Mouse (Mus musculus): ENCODE measurements at regions not wholly inside any gene's neighbourhood (a gene's known extent, or its start where the extent isn't known, plus 50 kb on each side); places are given as distances from the start of the nearest gene placed in this dataset.

- Histone ChIP-seq H3K4me3 (ENCODE audit: low read depth, low read length) (no peak overlapping the region), H3K9me3 (ENCODE audit: control insufficient read depth, low read length) (no peaks in the 10 kb centered on the region), H3K36me3 (ENCODE audit: control insufficient read depth, insufficient read depth, low read length) (no peaks in the 10 kb centered on the region), H3K4me2 (ENCODE audit: low read depth, low read length, severe bottlenecking) (no peak overlapping the region), H3K27me3 (ENCODE audit: control insufficient read depth, insufficient read depth, low read length) (no peaks in the 10 kb centered on the region), H3K9ac (ENCODE audit: low read length) (no peak overlapping the region), H3K4me1 (replicated peaks; ENCODE audit: control insufficient read depth, insufficient read depth, low read length) (no peaks in the 10 kb centered on the region; the same call in 1 of the 2 replicates), H3K27ac (ENCODE audit: low read depth, low read length) (no peak overlapping the region)
- ATAC-seq (replicated peaks; ENCODE audit: low FRiP score): no peak
- DNase-seq (ENCODE audit: low spot score): no peak
- WGBS: 83% methylated on average over 6 of the region's 6 CpGs
Measured at GRCm38 (mm10) chr12:25378036-25378645, 281.2 kb upstream of the Id2 start.

DNA sequence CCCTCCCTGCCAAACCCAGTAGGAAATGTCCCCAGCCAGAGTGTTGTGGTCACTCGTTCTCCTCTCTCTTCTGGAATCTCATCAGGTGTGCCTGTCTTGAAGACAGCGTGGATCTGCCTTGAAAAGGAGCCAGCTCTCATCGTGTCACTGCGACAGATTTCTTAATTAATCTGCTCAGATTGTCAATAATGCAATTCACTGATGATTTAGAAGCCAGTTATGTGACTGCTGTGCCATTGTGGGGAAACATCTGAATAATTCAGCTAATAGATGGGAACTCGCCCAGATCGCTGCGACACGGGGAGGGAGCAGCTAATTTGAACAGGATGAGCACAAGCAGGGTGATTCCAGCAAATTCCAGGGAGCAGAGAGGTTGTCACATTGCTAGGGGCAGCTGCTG, 279.5 kb upstream of the Id2 start:
- ATAC-seq (replicated peaks; ENCODE audit: low FRiP score) (no peak), DNase-seq (ENCODE audit: low spot score) (no peak)
- Histone ChIP-seq H3K9ac (ENCODE audit: low read length) (no peak overlapping the region), H3K9me3 (ENCODE audit: control insufficient read depth, low read length) (no peaks in the 10 kb centered on the region), H3K4me1 (replicated peaks; ENCODE audit: control insufficient read depth, insufficient read depth, low read length) (no peaks in the 10 kb centered on the region; the same call in 1 of the 2 replicates), H3K27ac (ENCODE audit: low read depth, low read length) (no peak overlapping the region), H3K27me3 (ENCODE audit: control insufficient read depth, insufficient read depth, low read length) (no peaks in the 10 kb centered on the region), H3K4me2 (ENCODE audit: low read depth, low read length, severe bottlenecking) (no peak overlapping the region), H3K36me3 (ENCODE audit: control insufficient read depth, insufficient read depth, low read length) (no peaks in the 10 kb centered on the region), H3K4me3 (ENCODE audit: low read depth, low read length) (no peak overlapping the region)
- WGBS: 52% methylated on average over 8 of the region's 8 CpGs

DNA sequence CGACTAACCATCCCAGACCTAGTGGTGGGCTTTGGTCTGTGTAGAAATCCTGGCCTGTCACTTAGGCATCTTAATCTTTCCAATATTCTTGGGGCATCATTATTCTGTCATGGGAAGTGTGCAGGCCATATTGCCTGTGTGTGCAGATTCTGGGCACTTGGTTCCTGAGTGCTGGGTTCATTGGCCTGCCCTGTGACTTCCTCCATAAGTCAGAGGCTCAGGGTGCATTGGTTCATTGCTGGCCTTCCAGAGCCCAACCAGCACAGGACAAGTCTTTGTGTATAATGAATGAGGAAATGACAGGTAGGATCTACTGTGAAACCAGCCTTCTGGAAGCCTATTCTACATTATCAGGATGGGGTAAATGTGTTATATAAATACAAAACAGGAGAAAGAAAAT, 270.6 kb upstream of the Id2 start:
- 88% methylated on average over 1 of the region's 1 CpGs for WGBS
- H3K4me2 ChIP-seq (ENCODE audit: low read depth, low read length, severe bottlenecking): no peak overlapping the region

DNA sequence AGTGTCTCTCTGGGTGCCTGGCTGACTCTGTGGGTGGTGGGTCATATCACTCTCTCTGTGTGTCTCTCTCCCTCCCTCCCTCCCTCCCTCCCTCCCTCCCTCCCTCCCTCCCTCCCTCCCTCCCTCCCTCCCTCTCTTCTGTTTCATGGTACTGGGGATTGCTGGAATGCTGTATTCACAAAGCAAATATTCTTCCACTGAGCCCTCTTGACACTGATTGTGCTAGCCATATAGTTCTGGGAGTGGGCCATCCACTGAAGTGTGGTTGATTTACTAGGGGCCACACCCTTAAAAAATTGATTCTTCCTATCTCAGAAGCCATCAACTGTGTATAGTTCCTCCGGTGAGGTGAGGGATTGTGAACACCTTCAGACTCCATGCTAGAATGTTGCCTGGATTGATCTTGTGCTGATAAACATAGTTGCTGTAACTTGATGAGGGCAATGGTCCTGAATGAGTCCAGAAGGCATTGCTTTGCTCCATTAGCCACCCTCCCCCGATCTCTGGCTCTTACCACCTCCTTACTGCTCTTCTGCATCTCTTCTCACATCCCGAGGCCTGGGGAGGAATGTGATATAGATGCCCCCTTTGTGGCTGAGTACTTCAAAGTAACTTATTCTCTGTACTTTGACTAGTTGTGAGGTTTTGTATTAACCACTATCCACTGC, 268.8 kb upstream of the Id2 start:
- 69% methylated on average over 3 of the region's 3 CpGs for WGBS
- no peak for ATAC-seq (replicated peaks; ENCODE audit: low FRiP score)
- H3K27me3 ChIP-seq (ENCODE audit: control insufficient read depth, insufficient read depth, low read length): no peaks in the 10 kb centered on the region

More for the DNA sequence above, 270.6 kb upstream of the Id2 start:
- no peaks in the 10 kb centered on the region for H3K27me3 ChIP-seq (ENCODE audit: control insufficient read depth, insufficient read depth, low read length)
- no peak overlapping the region for H3K4me3 ChIP-seq (ENCODE audit: low read depth, low read length)
- no peaks in the 10 kb centered on the region for H3K9me3 ChIP-seq (ENCODE audit: control insufficient read depth, low read length)
- ATAC-seq (replicated peaks; ENCODE audit: low FRiP score) (no peak), DNase-seq (ENCODE audit: low spot score) (no peak)
- no peak overlapping the region for H3K9ac ChIP-seq (ENCODE audit: low read length)
- H3K4me1 ChIP-seq (replicated peaks; ENCODE audit: control insufficient read depth, insufficient read depth, low read length): no peaks in the 10 kb centered on the region
- no peak overlapping the region for H3K27ac ChIP-seq (ENCODE audit: low read depth, low read length)
- H3K36me3 ChIP-seq (ENCODE audit: control insufficient read depth, insufficient read depth, low read length): no peaks in the 10 kb centered on the region

DNA sequence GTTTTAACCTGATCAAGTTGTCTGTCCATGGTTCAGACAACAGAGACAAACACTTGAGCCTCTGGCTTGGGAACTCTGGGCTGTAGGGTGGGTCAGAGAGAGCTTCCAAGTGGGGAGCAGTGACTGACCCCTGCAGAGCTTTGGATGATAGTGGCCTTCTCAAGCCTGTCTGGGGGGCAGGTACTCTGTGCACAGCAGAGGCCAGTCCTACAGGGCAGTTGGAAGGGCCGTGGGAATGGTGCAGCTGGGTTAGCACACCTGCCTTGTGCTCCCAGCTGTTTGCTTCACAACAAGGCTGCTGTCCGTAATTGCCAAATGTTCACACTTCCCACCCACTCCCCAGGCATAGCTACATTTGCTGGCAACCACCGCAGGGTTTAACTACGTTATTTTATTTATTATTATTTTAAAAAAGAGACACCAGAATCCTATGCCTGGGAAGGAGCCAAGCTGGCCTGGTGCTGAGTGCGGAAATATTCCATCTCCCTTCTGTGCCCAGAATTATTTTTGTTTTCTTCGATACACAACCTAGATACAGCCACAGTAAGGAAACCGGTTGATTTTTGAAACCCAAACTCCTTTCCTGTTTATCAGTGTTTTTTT, 268.1 kb upstream of the Id2 start:
- Histone ChIP-seq H3K27ac (ENCODE audit: low read depth, low read length) (no peak overlapping the region), H3K9me3 (ENCODE audit: control insufficient read depth, low read length) (no peaks in the 10 kb centered on the region), H3K27me3 (ENCODE audit: control insufficient read depth, insufficient read depth, low read length) (no peaks in the 10 kb centered on the region), H3K36me3 (ENCODE audit: control insufficient read depth, insufficient read depth, low read length) (no peaks in the 10 kb centered on the region), H3K4me2 (ENCODE audit: low read depth, low read length, severe bottlenecking) (no peak overlapping the region), H3K9ac (ENCODE audit: low read length) (no peak overlapping the region), H3K4me1 (replicated peaks; ENCODE audit: control insufficient read depth, insufficient read depth, low read length) (no peaks in the 10 kb centered on the region), H3K4me3 (ENCODE audit: low read depth, low read length) (no peak overlapping the region)
- no peak for DNase-seq (ENCODE audit: low spot score)
- 87% methylated on average over 7 of the region's 7 CpGs for WGBS
- ATAC-seq (replicated peaks; ENCODE audit: low FRiP score): no peak

More for the DNA sequence above, 268.8 kb upstream of the Id2 start:
- Histone ChIP-seq H3K4me1 (replicated peaks; ENCODE audit: control insufficient read depth, insufficient read depth, low read length) (no peaks in the 10 kb centered on the region), H3K9me3 (ENCODE audit: control insufficient read depth, low read length) (no peaks in the 10 kb centered on the region), H3K27ac (ENCODE audit: low read depth, low read length) (no peak overlapping the region), H3K36me3 (ENCODE audit: control insufficient read depth, insufficient read depth, low read length) (no peaks in the 10 kb centered on the region), H3K4me2 (ENCODE audit: low read depth, low read length, severe bottlenecking) (no peak overlapping the region), H3K4me3 (ENCODE audit: low read depth, low read length) (no peak overlapping the region), H3K9ac (ENCODE audit: low read length) (no peak overlapping the region)
- no peak for DNase-seq (ENCODE audit: low spot score)

GRCm38 (mm10) chr12:25363839-25364238, 266.9 kb upstream of the Id2 start:
- H3K4me3 ChIP-seq (ENCODE audit: low read depth, low read length): no peak overlapping the region
- no peaks in the 10 kb centered on the region for H3K9me3 ChIP-seq (ENCODE audit: control insufficient read depth, low read length)
- 93% methylated on average over 9 of the region's 9 CpGs for WGBS
- H3K27me3 ChIP-seq (ENCODE audit: control insufficient read depth, insufficient read depth, low read length): no peaks in the 10 kb centered on the region
- H3K4me1 ChIP-seq (replicated peaks; ENCODE audit: control insufficient read depth, insufficient read depth, low read length): no peaks in the 10 kb centered on the region
- ATAC-seq (replicated peaks; ENCODE audit: low FRiP score) (no peak), DNase-seq (ENCODE audit: low spot score) (no peak)
- no peaks in the 10 kb centered on the region for H3K36me3 ChIP-seq (ENCODE audit: control insufficient read depth, insufficient read depth, low read length)
- no peak overlapping the region for H3K27ac ChIP-seq (ENCODE audit: low read depth, low read length)
- no peak overlapping the region for H3K9ac ChIP-seq (ENCODE audit: low read length)
- H3K4me2 ChIP-seq (ENCODE audit: low read depth, low read length, severe bottlenecking): no peak overlapping the region

- no peak for ATAC-seq (replicated peaks; ENCODE audit: low FRiP score)
- H3K4me3 ChIP-seq (ENCODE audit: low read depth, low read length): no peak overlapping the region
Measured at GRCm38 (mm10) chr12:25363341-25363740, 266.4 kb upstream of the Id2 start.

DNA sequence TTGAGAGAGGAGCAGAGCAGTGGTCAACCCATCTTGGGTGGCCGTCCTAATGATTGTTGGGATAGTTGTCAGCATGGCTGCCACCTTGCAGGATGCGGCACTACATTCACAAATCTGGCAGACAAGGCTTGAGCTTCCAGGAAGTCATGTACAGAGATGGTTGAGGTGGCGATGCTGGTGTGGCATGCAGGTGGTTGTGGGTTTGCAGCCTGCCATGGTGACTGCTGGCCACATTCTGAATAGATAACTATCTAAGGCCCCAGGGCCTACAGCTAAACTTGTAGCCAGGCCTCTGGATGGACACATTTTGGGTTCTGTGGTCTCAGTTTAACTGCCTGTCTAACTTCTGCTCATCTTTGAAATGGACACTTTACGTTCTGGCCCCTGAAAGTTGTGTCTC, 265.8 kb upstream of the Id2 start:
- no peak overlapping the region for H3K9ac ChIP-seq (ENCODE audit: low read length)
- ATAC-seq (replicated peaks; ENCODE audit: low FRiP score) (no peak), DNase-seq (ENCODE audit: low spot score) (no peak)
- no peaks in the 10 kb centered on the region for H3K36me3 ChIP-seq (ENCODE audit: control insufficient read depth, insufficient read depth, low read length)
- no peak overlapping the region for H3K4me3 ChIP-seq (ENCODE audit: low read depth, low read length)
- no peaks in the 10 kb centered on the region for H3K27me3 ChIP-seq (ENCODE audit: control insufficient read depth, insufficient read depth, low read length)
- H3K4me2 ChIP-seq (ENCODE audit: low read depth, low read length, severe bottlenecking): no peak overlapping the region
- WGBS: 91% methylated on average over 4 of the region's 4 CpGs
- H3K4me1 ChIP-seq (replicated peaks; ENCODE audit: control insufficient read depth, insufficient read depth, low read length): no peaks in the 10 kb centered on the region
- no peaks in the 10 kb centered on the region for H3K9me3 ChIP-seq (ENCODE audit: control insufficient read depth, low read length)
- no peak overlapping the region for H3K27ac ChIP-seq (ENCODE audit: low read depth, low read length)

More at GRCm38 (mm10) chr12:25363341-25363740, 266.4 kb upstream of the Id2 start:
- no peaks in the 10 kb centered on the region for H3K36me3 ChIP-seq (ENCODE audit: control insufficient read depth, insufficient read depth, low read length)
- H3K27me3 ChIP-seq (ENCODE audit: control insufficient read depth, insufficient read depth, low read length): no peaks in the 10 kb centered on the region
- DNase-seq (ENCODE audit: low spot score): no peak
- no peaks in the 10 kb centered on the region for H3K4me1 ChIP-seq (replicated peaks; ENCODE audit: control insufficient read depth, insufficient read depth, low read length)
- H3K9me3 ChIP-seq (ENCODE audit: control insufficient read depth, low read length): no peaks in the 10 kb centered on the region
- H3K9ac ChIP-seq (ENCODE audit: low read length): no peak overlapping the region
- no peak overlapping the region for H3K4me2 ChIP-seq (ENCODE audit: low read depth, low read length, severe bottlenecking)
- H3K27ac ChIP-seq (ENCODE audit: low read depth, low read length): no peak overlapping the region
- WGBS: 89% methylated on average over 3 of the region's 3 CpGs
